Mouse (Mus musculus) left cerebral cortex, postnatal 25 days (tissue): ENCODE results near the gene Mbip. TPM values are rescaled to one million over a fixed set of nuclear protein-coding genes. Genes with fewer than 3 reads are reported as not detected.

Experiments used
- DNase-seq, 2 experiments: peaks; one replicate each; pipeline ENCODE4 v3.0.0; 2022; ENCODE audit warnings: low spot score in 2 of 2, mixed read lengths in 1 of 2
- intact Hi-C: fragments of 180-260 bp; cut with DNase I; formaldehyde crosslinking; loops from one replicate; pipeline ENCODE4 v1.15.1; 2025
- total RNA-seq, 2 experiments: library from RNA; stranded (reverse); gene quantifications; 2 replicates each; pipeline ENCODE4 v1.2.3; 2021

Gene Mbip
- 10 to 100 TPM; 18.4 to 22.5 TPM for total RNA-seq

- peak; percentile 97 to 98 for DNase-seq
- intact Hi-C loops = no loop called here
These were observed at the start of gene Mbip for GRCm38 (mm10) chr12:56345367-56346089. Gene Mbip, minus strand, starts transcription at chr12:56345894.

- no peak for DNase-seq
These were observed 42.0 kb upstream of the Mbip start for GRCm38 (mm10) chr12:56387647-56388205.

GRCm38 (mm10) chr12:56386955-56387646, 41.4 kb upstream of the Mbip start:
- no peak for DNase-seq

More at GRCm38 (mm10) chr12:56387647-56388205, 42.0 kb upstream of the Mbip start:
- intact Hi-C loops = no loop called here

GRCm38 (mm10) chr12:56344771-56345314, 851 bp downstream of the Mbip start:
- intact Hi-C loops = no loop called here
- no peak for DNase-seq

More at GRCm38 (mm10) chr12:56386955-56387646, 41.4 kb upstream of the Mbip start:
- intact Hi-C loops = no loop called here

DNA sequence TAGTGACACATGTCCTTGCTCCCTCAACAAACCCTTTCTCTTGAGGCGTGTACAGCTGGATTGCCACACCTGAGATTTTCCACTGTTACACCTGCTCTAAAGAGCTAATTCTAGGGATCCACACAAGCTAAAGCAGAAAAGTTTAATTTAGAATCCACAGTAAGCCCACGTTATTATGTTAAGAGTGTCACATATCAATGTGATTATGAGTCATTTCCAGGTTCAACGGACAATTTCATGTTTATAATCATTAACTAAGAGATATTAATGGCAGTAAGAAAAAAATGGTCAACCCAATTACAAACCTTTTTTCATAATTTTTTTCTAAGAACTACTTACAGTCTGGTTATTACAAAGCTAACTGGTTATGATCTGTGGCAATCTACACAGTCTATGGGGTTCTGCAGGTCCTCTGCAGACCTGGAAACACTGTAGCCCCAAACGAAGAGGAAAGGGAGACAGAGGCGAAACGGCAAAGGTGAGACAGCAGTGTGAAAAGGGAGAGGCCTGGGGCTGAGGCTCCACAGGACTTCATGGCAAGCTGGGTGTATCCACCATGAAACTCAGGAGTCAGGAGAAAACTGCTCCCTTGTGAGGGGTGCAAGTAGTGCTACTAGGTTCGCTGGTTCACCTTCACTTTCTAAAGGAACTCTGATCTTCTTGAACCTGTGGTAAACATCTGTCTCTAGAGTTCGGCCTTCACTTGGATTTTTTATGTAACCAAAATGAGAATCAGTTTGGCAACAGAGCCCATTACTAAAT, 6.2 kb downstream of the Mbip start:
- intact Hi-C loops = no loop called here
- DNase-seq = no peak

DNA sequence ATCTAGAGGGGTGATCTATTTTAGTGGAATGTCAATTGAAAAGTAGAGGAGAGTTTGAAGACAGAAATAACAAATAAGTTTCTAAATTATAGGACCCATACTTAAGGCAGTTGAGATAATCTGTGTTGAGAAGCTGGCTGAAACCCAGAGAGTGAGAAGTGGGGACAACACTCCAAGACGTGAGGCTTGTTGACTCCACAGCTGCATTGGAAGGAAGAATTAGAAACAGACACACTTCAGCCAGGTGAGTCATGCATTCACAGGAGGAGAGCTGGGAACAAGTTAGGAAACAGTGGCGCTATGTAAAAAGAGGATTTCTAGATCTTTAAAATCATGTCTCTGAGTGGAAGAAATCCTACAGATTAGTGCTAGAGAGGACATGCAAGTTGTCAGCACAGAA, 12.2 kb downstream of the Mbip start:
- no peak for DNase-seq
- intact Hi-C loops = no loop called here

GRCm38 (mm10) chr12:56332475-56332874, 13.2 kb downstream of the Mbip start:
- intact Hi-C loops = no loop called here
- no peak for DNase-seq

DNA sequence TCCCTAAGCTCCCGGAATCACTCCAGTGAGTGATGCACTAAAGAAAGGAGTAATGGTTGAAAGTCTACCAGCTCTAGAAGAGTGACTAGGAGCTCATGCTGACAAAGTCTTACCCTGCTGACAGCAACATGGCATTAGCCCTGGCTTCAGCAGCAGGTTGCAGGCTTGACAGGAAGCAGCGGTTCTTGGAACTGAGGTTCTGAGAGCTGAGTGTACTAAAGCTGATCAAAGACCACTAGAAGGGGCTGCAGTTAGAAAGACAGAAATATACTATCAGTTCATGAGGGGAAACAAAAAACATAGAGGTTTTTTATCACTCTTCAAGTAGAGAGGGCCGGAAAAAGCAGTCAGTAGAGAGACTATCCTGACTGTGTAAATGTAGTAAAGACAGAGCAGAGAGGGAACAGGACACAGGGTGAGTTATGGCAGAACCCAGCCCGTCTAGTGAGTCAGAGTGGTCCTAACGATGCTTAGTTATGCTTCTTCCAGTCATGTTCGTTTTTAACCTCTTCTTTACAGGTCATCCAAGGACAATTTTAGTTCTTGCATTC, 18.2 kb downstream of the Mbip start:
- intact Hi-C loops = no loop called here
- no peak for DNase-seq

- intact Hi-C loops = no loop called here
- no peak for DNase-seq
These were observed 19.8 kb downstream of the Mbip start for GRCm38 (mm10) chr12:56325851-56326250.

DNA sequence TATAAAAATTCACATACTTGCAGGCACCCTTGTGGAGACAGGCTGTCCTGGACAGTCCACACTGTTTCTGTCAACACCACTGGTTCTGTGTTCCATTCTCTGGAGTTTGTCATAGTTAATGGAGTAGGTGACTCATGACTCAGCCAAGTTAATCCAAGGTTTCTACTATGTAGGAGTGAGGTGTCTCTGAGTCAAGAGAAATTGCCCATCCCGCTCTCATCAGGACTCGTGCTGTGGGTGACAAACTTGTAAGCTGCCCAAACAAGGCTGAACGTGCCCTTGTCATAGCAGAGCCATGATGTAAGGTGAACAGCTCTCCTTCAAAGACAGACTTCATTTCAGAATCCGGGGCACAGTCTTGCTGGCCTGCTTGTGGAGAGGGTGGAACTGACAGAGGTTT, 26.8 kb downstream of the Mbip start:
- peak in 1 of 2 experiments; percentile 9 for DNase-seq
- intact Hi-C loops = no loop called here

DNA sequence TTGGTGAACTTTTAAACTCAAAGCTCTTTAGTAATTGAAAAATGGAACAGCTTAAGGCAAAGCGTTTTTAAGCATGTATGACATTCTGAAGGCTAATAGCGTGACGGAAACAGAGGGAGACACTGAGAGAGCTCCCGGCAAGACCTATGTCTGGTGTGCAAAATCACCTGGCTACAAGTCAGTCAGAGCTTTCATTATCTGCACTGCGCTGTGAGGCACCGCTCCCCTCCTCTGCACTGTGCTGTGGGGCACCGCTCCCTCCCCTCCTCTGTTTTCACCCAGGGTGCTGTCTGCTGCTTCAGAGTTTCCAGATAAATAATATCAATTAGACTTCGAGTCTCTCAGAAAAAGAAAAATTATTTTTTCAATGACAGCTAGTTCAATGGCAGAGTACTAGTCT, 27.6 kb downstream of the Mbip start:
- no peak for DNase-seq
- intact Hi-C loops = no loop called here

- no peak for DNase-seq
- intact Hi-C loops = no loop called here
These were observed 39.9 kb downstream of the Mbip start for GRCm38 (mm10) chr12:56305758-56306157.

GRCm38 (mm10) chr12:56302321-56303017, 43.2 kb downstream of the Mbip start:
- no peak for DNase-seq
- intact Hi-C loops = no loop called here

DNA sequence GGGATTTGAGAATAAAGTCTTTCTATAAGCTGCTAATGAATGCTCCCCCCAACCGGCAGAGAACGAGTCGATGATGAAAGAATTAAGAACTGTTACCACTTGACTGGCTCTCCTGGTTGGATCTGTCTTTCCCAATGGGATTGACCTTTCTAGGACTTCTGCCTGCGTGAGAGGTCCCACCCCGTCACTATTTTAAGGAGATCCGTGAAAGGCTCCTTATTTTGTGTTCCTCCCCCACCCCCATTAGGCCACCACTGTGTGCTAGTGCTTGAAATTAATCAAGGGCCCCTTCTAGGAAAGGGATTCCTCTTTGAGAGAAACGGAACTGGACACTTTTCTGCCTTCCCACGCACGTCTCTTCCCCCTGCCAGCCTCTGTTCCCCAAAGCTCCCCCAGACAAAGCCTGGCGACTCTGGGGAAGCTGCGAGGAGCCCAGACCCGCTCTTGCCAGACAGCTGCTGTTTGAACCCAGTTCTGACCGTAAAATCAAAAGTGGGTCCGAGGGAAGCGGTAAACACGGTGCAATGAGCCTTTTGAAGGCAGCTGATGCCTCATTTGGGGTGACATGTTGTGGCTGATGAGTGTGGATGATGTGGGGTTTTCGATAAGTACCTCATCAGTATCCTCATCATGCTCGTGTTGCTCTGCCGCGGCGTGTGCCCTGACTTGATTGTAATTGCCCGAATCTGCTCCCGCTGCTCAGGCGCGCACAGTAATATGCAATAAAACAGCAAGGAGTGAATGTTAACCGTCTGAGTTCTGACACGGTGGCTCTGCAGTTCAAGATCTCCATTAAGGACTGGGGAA, 44.0 kb downstream of the Mbip start:
- no peak for DNase-seq
- intact Hi-C loops = no loop called here

- intact Hi-C loops = no loop called here
These were observed 46.1 kb downstream of the Mbip start for GRCm38 (mm10) chr12:56299610-56300009.

DNA sequence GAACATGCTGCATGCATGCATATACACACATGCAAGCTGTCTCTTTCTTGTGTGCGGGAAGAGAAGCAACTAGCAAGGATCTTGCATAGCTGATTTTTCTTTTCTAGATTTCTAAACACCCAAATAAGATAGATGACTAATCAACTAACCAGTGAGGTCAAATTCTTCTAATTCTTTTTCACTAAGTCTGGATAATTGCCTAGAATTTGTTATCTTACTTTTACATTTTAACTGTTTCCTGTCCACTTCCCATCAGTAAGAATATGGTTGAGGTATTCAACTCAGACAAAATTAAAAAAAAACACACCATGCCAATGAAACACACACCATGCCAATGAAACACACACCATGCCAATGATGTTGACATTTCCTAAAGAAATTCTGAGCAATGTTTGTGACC, 46.8 kb downstream of the Mbip start:
- DNase-seq = no peak
- intact Hi-C loops = no loop called here

More at GRCm38 (mm10) chr12:56299610-56300009, 46.1 kb downstream of the Mbip start:
- DNase-seq = no peak

DNA sequence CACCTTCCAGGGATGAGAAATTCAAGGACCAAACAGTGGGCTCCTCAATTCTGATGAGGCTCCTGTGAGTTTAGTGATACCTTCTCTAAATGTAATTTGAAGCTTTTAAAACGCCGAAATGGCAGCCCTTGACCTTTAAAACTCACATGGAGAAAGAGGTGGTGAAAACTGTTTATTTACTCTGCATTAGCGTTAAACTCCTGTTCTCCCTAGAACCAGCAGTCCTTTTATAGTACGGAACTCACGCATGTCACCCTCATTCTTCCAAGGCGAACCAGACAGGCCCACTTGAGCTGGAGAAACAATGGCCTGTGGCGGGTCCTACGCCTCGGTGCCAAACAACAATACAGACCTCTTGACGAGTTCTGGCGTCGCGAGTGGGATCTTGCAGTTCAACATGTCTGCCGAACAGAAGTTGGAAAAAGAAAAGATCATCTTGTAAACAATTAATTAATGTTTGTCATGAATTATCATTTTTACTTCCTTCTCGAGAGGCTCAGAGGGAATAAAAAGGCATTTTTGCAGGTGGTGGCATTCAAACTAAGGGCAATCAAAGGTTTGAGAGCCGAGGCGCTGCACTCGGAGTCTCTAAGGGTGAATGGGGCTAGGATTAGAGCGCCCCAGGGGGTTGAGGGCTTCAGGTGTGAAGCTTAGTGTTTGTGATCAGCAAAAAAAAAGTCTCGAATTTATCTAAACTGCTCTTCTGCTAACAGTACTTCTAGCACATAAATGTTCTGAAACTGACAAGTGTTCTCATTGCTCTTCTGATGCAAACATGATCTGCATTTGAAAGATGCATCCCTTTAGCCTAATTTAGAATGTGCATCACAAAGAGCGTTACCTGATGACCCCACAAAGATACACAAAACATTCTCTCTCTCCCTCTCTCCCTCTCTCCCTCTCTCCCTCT, 47.5 kb downstream of the Mbip start:
- no peak for DNase-seq
- intact Hi-C loops = no loop called here
